Mouse (Mus musculus): ENCODE results near the gene Ncs1.

Ncs1 gene

DNA sequence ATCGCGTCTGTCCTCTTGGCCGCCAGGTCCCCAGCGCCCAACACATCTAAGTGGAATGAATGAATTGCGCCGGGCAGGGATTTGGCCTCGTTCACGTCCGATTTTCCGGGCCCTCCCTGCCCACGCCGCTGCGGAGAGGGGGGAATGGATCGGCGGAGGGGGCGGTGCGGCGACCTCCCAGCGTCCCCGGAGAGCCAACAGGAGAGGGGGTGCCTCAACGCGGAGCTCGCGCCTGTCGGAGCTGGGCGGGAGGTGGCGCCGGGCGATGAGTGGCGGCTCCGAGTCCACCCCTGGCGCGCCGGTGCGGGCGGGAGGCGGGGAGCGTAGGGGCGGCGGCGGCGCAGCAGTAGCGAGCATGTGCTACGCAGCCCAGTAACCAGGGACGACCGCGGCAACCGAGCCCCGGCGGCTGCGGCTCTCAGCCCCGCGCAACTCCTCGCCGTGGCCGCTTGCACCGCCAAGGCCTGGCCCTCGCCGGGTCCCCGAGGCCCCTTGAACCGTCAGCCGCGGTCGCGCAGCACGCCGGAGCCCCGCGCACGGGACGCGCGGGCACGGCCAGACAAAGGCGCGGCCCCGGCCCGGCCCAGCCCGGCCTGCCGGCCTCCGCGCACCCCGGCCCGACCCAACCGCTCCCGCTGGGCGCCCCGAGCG lies at the start of gene Ncs1:
Ncs1 (plus strand) TSS at position 333 of the 651 bp plus-strand sequence.
- peak; percentile 84 to 91 for DNase-seq (ENCODE audit: inconsistent age in 2 of 2, low spot score in 1 of 2)

GRCm38 (mm10) chr2:31198621-31199020 lies 47.0 kb upstream of the Ncs1 start:
- DNase-seq (ENCODE audit: inconsistent age in 2 of 2, low spot score in 1 of 2): no peak

GRCm38 (mm10) chr2:31200051-31200450 lies 45.6 kb upstream of the Ncs1 start:
- no peak for DNase-seq (ENCODE audit: inconsistent age in 2 of 2, low spot score in 1 of 2)

DNA sequence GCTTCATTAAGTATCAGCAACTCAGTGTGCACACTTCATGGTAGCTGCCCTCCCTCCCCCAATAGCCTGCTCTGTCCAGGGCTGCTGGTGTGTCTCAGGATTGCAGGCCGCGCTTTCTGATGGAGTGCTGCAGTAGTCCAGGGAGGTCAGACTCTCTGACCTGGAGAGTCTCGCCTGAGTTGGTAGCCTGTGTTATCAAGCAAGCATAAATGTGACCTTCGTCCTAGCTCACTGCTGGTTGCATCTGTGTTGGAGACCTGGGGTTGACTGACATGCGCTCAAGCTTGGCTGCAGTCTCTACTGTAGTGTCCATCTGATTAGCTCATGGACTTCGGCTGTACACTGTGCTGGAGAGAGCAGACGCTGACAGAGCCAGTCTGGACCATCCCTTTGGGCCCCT lies 43.8 kb upstream of the Ncs1 start:
- DNase-seq (ENCODE audit: inconsistent age in 2 of 2, low spot score in 1 of 2): no peak

DNA sequence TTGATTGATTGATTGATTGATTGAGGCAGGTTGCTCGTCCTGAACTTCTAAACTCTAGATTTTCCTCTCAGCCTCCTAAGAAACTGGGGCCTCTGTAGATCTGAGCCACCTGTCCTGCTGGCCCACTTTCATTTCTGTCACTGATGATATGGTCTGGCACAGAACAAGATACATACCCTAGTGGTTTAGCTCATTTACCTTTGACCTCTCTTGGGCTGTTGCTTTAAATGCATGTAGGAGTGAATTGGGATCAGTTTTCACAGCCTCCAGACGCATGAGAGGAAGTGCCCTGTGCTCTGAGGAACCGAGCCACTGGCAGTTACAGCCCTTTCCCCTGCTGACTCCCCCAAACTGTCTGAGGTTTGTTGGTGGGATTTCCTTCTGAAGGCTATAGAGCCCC lies 43.3 kb upstream of the Ncs1 start:
- no peak for DNase-seq (ENCODE audit: inconsistent age in 2 of 2, low spot score in 1 of 2)

DNA sequence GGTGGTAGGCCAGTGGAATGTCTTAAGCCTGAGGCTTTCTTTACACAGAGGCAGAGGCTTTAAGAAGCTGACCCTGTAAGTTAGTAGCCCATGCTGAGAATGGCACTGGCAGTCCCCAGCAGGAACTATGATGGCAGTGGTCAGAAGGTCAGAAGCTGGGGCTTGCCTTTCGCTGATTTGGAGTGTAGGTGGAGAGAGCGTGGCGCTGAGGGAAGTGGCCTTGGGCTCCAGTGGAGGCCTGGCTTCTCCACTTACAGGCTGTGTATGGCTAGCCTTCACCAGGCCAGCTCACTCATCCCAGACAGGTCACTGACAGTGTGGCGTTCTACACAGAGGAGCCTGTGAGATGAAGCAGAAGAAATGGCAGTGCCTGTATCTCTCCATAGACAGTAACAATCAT lies 42.7 kb upstream of the Ncs1 start:
- peak; percentile 72 to 81 for DNase-seq (ENCODE audit: inconsistent age in 2 of 2, low spot score in 1 of 2)

DNA sequence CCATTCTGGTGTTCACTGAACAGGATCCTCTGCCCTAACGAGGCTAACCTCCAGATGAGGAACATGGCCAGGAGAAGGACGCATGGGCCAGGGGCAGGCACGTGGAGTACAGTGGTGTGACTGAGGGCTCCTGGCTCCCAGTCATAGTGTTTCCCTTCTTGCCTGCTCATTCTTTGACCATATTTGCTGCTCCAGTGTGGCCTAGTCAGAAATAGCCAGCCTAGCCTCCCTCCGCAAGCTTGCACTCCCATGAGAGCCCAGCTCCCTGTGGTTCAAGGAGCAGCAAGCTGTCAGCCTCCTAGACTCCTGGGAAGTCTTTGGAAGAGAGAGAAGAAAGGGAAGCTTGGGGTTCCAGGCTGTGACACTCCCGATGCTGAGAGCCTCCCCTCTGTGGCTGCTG lies 40.9 kb upstream of the Ncs1 start:
- DNase-seq (ENCODE audit: inconsistent age in 2 of 2, low spot score in 1 of 2): no peak

DNA sequence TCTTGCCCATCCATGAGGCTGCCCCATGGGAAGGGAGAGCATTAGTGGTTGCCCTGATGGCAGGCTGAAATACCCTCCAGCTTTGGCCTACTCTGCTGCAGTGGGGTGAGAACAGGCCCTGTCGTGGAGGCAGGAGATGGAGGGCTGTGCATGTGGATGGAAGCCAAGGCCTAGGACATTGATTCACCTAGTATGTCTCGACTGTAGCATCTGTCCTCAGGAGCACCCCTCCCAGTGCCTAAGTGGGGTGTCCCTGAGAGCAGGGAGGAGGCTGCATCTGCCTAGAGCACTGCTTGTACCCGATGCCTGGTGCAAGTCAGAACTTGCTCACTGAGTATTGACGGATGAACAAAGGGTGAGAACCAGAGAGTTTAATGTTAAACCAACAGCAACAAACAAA lies 39.4 kb upstream of the Ncs1 start:
- DNase-seq (ENCODE audit: inconsistent age in 2 of 2, low spot score in 1 of 2): peak; percentile 68 to 73

DNA sequence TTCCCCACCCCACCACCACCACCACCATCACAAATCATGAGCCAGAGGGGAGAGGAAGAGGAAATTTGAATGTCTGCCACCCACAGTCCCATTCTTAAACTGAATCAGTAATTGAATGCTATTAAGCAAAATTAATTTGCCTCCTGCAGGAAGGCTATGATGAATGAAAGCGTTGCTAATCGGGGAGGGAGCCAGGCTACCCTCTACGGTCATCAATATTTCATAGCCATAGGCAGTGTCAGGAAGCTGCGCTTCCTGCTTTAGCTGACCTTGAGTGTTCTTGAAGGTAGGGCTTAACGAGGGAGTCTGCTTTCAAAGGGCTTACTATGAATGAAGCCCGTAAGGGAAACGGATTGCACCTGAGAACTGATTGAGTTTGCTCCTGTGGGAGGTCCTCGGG lies 38.7 kb upstream of the Ncs1 start:
- peak in 1 of 2 experiments; percentile 32 for DNase-seq (ENCODE audit: inconsistent age in 2 of 2, low spot score in 1 of 2)

- DNase-seq (ENCODE audit: inconsistent age in 2 of 2, low spot score in 1 of 2): no peak
Measured at GRCm38 (mm10) chr2:31208544-31209142, 37.0 kb upstream of the Ncs1 start.

- DNase-seq (ENCODE audit: inconsistent age in 2 of 2, low spot score in 1 of 2): peak; percentile 79 to 85
Measured at GRCm38 (mm10) chr2:31209525-31209924, 36.1 kb upstream of the Ncs1 start.

DNA sequence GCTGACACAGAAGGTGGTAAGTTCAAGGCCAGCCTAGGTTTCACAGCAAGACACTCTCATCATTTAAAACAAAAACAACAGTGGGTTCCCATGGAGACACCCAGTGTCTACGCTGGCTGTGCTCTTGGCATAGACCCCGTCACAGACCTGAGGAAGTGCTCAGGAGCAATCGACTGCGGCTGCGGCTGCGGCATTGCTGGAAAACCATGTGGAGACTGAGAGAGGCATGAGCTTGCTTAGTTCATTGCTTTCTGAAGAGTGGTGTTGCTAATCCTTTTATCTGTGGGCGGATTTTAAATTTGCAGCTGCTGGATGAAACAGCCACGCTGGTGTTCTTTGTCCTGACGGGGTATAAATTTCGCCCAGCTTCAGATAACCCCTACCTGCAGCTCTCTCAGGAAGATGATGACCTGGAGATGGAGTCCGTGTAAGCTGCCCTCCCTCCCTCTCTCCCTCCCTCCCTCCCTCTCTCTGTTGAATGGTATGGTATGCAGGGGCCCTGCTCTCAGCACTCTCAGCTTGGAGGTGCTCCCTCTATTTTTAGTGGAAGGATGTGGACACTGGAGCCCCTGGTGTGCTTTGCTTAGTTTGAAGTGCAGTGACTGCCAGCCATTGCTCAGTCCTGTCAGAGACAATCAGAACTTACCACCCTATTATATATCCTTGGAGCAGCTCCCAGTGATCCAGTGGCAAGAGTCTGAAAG lies 35.3 kb upstream of the Ncs1 start:
- DNase-seq (ENCODE audit: inconsistent age in 2 of 2, low spot score in 1 of 2): no peak

DNA sequence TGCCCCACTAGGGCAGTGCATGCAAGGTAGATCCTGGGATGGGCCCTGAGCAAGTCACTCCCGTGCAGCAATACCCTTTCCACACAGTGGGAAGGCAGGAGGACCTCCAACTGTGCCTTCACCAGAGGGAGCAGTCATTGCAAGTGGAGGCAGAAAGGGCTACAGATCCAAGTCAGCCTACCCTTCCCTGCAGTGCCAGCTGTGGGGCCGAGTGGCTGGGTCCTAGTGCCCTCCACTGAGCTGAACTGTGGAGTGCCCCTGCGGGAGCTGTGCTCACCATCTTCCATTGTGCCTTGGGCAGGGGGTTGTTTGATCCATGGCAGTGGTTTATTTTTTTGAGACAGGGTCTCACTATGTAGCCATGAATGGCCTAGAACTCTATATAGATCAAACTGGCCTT lies 34.4 kb upstream of the Ncs1 start:
- no peak for DNase-seq (ENCODE audit: inconsistent age in 2 of 2, low spot score in 1 of 2)

DNA sequence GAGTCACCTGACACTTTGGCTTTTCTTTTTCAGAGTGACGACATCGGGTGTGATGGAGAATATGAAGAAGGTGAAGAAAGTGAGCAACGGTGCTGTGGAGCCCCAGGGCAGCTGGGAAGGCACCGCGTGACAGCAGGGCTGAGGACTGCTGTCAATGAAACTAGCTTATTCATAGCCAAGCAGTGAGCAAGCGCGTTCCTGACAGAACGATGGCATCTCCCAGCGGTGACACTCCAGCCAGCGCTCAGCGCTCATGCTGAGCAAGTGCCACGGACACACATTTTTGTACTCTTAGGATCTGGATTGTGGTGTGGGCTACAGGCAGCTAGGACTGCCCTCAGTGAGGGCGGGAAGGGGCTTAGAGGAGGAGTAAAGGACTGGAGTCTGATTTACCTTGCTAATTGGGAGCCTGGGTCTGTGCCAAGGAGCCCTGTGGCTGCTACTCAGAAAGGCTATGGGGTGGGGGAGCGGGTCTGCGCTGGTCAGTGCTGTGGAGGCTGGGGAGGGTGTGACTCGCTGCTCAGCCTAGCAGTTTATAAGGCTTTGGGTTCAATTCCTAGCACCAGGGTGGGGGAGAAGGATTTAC lies 31.3 kb upstream of the Ncs1 start:
- no peak for DNase-seq (ENCODE audit: inconsistent age in 2 of 2, low spot score in 1 of 2)

DNA sequence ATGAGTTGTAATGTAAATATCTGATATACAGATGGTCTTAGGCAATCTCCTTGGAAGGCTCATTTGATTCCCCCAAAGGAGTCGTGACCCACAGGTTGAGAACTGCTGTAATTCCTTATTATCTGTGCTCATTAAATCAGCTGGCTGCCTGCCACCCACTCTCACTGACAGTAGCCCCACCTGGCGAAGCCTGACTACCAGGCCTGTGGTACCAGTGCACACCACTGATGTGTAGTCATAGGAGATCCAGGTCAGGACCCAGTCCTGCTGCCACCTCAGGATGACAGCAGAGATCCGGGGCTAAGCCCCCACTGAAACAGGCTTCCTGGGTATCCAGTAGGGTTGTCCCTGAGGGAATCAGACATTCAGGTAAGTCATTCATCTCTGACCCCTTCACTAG lies 27.0 kb upstream of the Ncs1 start:
- peak in 1 of 2 experiments; percentile 44 for DNase-seq (ENCODE audit: inconsistent age in 2 of 2, low spot score in 1 of 2)

GRCm38 (mm10) chr2:31219470-31219869 lies 26.2 kb upstream of the Ncs1 start:
- DNase-seq (ENCODE audit: inconsistent age in 2 of 2, low spot score in 1 of 2): no peak

DNA sequence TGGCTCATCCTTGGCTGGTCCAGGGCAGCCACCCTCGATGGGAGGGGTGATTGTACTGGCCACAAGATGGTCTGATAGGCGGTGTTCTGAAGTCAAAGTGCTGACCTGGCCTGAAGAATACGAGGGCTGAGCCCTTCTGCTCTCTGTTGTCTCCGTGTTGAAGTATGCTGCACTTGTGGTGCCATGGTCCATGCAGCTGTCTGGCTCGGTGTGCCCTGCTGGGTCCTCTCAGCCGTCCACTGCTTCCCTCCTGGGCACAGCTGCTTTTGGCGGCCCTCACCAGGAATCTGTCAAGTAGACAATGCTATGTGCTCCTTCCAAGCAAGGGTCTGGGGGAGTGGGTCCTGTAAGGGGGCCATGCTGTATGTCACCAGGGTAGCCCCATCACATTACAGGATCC lies 24.8 kb upstream of the Ncs1 start:
- DNase-seq (ENCODE audit: inconsistent age in 2 of 2, low spot score in 1 of 2): no peak

DNA sequence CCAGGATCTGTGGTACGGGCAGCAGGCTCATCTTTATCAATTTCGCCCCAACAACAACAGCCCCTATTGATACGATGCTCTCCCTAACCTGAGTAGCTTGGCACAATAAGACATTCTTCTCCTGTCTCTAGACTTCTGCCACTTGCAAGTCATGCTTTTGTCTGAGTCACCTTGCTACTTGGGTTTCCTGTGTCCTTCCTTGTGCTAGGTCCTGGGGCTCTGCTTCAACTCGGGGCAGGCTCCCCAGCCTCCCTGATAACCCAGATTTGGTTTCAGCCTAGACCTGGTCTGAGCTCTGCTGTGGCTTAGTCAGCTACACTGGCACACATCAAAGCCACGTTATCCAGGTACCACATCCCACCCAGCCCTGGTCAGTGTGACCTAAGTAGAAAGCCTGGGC lies 24.0 kb upstream of the Ncs1 start:
- no peak for DNase-seq (ENCODE audit: inconsistent age in 2 of 2, low spot score in 1 of 2)

DNA sequence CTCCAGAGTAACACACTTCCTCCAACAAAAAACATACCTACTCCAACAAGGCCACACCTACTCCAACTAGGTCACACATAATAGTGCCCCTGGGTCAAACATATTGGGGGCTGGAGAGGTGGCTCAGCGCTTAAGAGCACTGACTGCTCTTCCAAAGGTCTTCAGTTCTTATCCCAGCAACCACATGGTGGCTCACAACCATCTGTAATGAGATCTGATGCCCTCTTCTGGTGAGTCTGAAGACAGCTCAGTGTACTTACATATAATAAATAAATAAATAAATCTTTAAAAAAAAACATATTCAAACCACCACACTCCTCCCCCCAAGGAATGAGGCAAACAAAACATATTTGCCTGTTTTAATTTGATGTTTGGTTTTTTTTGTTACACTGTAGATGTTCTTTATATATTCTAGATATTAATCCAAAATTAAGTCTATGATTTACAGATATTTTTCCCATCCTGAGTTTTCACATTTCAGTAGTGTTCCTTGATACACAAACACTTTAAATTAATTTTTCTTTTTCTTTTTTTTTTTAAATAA lies 16.8 kb upstream of the Ncs1 start:
- DNase-seq (ENCODE audit: inconsistent age in 2 of 2, low spot score in 1 of 2): no peak

DNA sequence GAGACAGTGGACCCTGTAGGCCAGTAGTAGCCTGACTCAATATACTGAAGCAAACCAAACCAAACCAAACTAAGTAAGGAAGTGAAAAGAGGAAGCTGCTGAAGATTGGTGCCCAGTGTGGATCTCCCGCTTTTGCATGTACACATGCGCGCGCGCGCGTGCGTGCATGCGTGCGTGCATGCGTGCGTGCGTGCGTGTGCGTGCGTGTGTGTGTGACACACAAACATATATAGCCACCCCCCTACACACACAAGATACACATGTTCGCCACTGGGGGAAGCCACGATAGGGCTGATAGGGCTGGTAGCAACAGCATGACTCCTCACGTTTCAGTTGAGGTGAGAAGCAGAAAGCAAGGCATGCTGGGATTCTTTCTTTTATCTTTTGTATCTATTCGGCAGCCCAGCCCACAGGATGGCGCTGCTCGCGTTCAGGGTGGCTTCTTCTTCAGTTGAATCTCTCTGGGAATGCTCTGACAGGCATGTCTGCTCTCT lies 6.4 kb upstream of the Ncs1 start:
- peak; percentile 46 to 72 for DNase-seq (ENCODE audit: inconsistent age in 2 of 2, low spot score in 1 of 2)

GRCm38 (mm10) chr2:31239833-31240232 lies 5.8 kb upstream of the Ncs1 start:
- DNase-seq (ENCODE audit: inconsistent age in 2 of 2, low spot score in 1 of 2): no peak

DNA sequence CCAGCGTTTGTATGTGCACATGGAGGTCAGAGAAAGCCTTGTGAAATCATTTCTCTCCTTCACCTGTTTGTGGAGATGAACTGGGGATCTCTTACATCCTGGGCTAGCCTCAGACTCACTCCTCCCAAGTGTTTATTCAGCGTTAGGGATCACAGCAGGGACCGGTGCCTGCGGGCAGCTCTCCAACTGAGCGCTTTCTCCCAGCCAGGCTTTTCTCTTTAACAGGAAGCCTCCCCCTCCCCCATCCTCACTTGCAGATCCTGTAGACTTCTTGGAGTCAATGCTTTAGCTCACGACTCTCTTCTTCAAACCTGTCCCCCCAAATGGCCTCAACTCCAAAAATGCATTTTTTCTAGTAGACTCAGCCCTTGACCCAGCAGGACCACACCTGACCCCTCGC lies 4.0 kb upstream of the Ncs1 start:
- DNase-seq (ENCODE audit: inconsistent age in 2 of 2, low spot score in 1 of 2): no peak
